Mouse (Mus musculus) testis, postnatal 10 days (tissue): ENCODE measurements around the gene Olfr65.
A peak's percentile ranks its signal among the peaks of the same experiment; 100 is the strongest.

Experiments
- DNase-seq: peaks from one replicate; pipeline ENCODE4 v3.0.0; 2021; ENCODE audit warnings: low spot score

The Olfr65 gene

GRCm38 (mm10) chr7:103903187-103903586 lies at the start of gene Olfr65:
TSS of gene Olfr65 (plus strand) at chr7:103903487.
- no peak for DNase-seq

- no peak for DNase-seq
These were observed 48.6 kb upstream of the Olfr65 start for GRCm38 (mm10) chr7:103854669-103855068.

GRCm38 (mm10) chr7:103859076-103859475 lies 44.2 kb upstream of the Olfr65 start:
- no peak for DNase-seq

GRCm38 (mm10) chr7:103860855-103861254 lies 42.4 kb upstream of the Olfr65 start:
- no peak for DNase-seq

- no peak for DNase-seq
These were observed 41.8 kb upstream of the Olfr65 start for GRCm38 (mm10) chr7:103861531-103861930.

GRCm38 (mm10) chr7:103865716-103866115 lies 37.6 kb upstream of the Olfr65 start:
- DNase-seq = no peak

- no peak for DNase-seq
These were observed 32.6 kb upstream of the Olfr65 start for GRCm38 (mm10) chr7:103870667-103871066.

GRCm38 (mm10) chr7:103873064-103873463 lies 30.2 kb upstream of the Olfr65 start:
- no peak for DNase-seq

- no peak for DNase-seq
These were observed 28.8 kb upstream of the Olfr65 start for GRCm38 (mm10) chr7:103874451-103874850.

- DNase-seq = no peak
These were observed 26.2 kb upstream of the Olfr65 start for GRCm38 (mm10) chr7:103877093-103877492.

GRCm38 (mm10) chr7:103886152-103886551 lies 17.1 kb upstream of the Olfr65 start, which contains the start of gene Olfr66:
TSS of gene Olfr66 (minus strand) at chr7:103886252.
- no peak for DNase-seq

- DNase-seq = no peak
These were observed 8.9 kb upstream of the Olfr65 start, which contains the start of gene Olfr64 for GRCm38 (mm10) chr7:103894385-103894784. TSS of gene Olfr64 (minus strand) at chr7:103894485.

- DNase-seq = no peak
These were observed 6.8 kb downstream of the Olfr65 start for GRCm38 (mm10) chr7:103910047-103910446.

- no peak for DNase-seq
These were observed 9.8 kb downstream of the Olfr65 start for GRCm38 (mm10) chr7:103912969-103913511.

GRCm38 (mm10) chr7:103915338-103915737 lies 12.1 kb downstream of the Olfr65 start:
- DNase-seq = no peak

- DNase-seq = no peak
These were observed 25.2 kb downstream of the Olfr65 start, which contains the start of gene Olfr631 for GRCm38 (mm10) chr7:103928525-103928924. TSS of gene Olfr631 (plus strand) at chr7:103928825.

- DNase-seq = no peak
These were observed 31.0 kb downstream of the Olfr65 start, which contains the start of gene Olfr632 for GRCm38 (mm10) chr7:103934264-103934663. TSS of gene Olfr632 (plus strand) at chr7:103934347.

- peak; percentile 61 for DNase-seq
These were observed 39.4 kb downstream of the Olfr65 start for GRCm38 (mm10) chr7:103942730-103943129.

- no peak for DNase-seq
These were observed 40.9 kb downstream of the Olfr65 start, which contains the start of gene Olfr633 for GRCm38 (mm10) chr7:103944137-103944536. TSS of gene Olfr633 (plus strand) at chr7:103944437.
